Mouse (Mus musculus) E14TG2a.4 (cell line): Measurements from ENCODE around the gene Rhot2.

Experiments
- CTCF ChIP-seq: conservative IDR thresholded peaks from 2 replicates; pipeline ENCODE4 v1.5.1; 2014; ENCODE audit warnings: low read length
- NANOG ChIP-seq: IDR thresholded peaks from 2 replicates; pipeline ENCODE4 v1.6.1; 2014; ENCODE audit warnings: borderline replicate concordance, low read length, mixed read lengths
- POU5F1 ChIP-seq: IDR thresholded peaks from 2 replicates; pipeline ENCODE4 v1.6.1; 2014; ENCODE audit warnings: low read length, borderline replicate concordance

GRCm38 (mm10) chr17:25887467-25887866 lies 42.8 kb upstream of the Rhot2 start:
- TF ChIP-seq CTCF (no peak), POU5F1 (no peak), NANOG (no peak)
